Mouse (Mus musculus): Measurements from ENCODE around the gene Anks6. TPM values are rescaled to one million over a fixed set of nuclear protein-coding genes. Genes with fewer than 3 reads are reported as not detected.
A peak's percentile ranks its signal among the peaks of the same experiment; 100 is the strongest.

The Anks6 gene
- polyA plus RNA-seq, 1 experiment from 2014 or later: 2.9 TPM

- no peaks in the 10 kb centered on the region for H3K9me3 ChIP-seq (replicated peaks; ENCODE audit: control insufficient read depth, low read length)
- H3K4me2 ChIP-seq (ENCODE audit: low read depth, low read length): no peak overlapping the region
- H3K27ac ChIP-seq (replicated peaks; ENCODE audit: low read depth, low read length): no peak overlapping the region
- no peaks in the 10 kb centered on the region for H3K4me1 ChIP-seq (ENCODE audit: control insufficient read depth, insufficient read depth, low read length)
- DNase-seq (ENCODE audit: low spot score) (no peak), ATAC-seq (replicated peaks; ENCODE audit: insufficient number of reproducible peaks, low FRiP score, low TSS enrichment, low read depth) (no peak)
- H3K4me3 ChIP-seq (ENCODE audit: low read depth, low read length): no peak overlapping the region
- no peak overlapping the region for H3K9ac ChIP-seq (replicated peaks; ENCODE audit: low read length)
- WGBS: 73% methylated on average over 9 of the region's 9 CpGs
- H3K36me3 ChIP-seq (replicated peaks; ENCODE audit: control insufficient read depth, insufficient read depth, low read depth, low read length): no peaks in the 10 kb centered on the region
- no peaks in the 10 kb centered on the region for H3K27me3 ChIP-seq (ENCODE audit: control insufficient read depth, insufficient read depth, low read length)
These were observed 5.3 kb downstream of the Anks6 start for GRCm38 (mm10) chr4:47051905-47052304.

- no peak overlapping the region for H3K4me3 ChIP-seq (ENCODE audit: low read depth, low read length)
- H3K9ac ChIP-seq (replicated peaks; ENCODE audit: low read length): no peak overlapping the region
- DNase-seq (ENCODE audit: low spot score): no peak
- no peaks in the 10 kb centered on the region for H3K4me1 ChIP-seq (ENCODE audit: control insufficient read depth, insufficient read depth, low read length)
- H3K27me3 ChIP-seq (ENCODE audit: control insufficient read depth, insufficient read depth, low read length): no peaks in the 10 kb centered on the region
- WGBS: 20% methylated on average over 10 of the region's 10 CpGs
- H3K27ac ChIP-seq (replicated peaks; ENCODE audit: low read depth, low read length): no peak overlapping the region
- no peaks in the 10 kb centered on the region for H3K9me3 ChIP-seq (replicated peaks; ENCODE audit: control insufficient read depth, low read length)
- ATAC-seq (replicated peaks; ENCODE audit: insufficient number of reproducible peaks, low FRiP score, low TSS enrichment, low read depth): 0 out of 2 replicates have a peak, but pooled peaks have one; percentile 49
- H3K36me3 ChIP-seq (replicated peaks; ENCODE audit: control insufficient read depth, insufficient read depth, low read depth, low read length): no peaks in the 10 kb centered on the region
- H3K4me2 ChIP-seq (ENCODE audit: low read depth, low read length): no peak overlapping the region
These were observed 6.4 kb downstream of the Anks6 start for GRCm38 (mm10) chr4:47050642-47051381.

- H3K4me3 ChIP-seq (ENCODE audit: low read depth, low read length): no peak overlapping the region
- peak; percentile 45 for ATAC-seq (replicated peaks; ENCODE audit: insufficient number of reproducible peaks, low FRiP score, low TSS enrichment, low read depth)
These were observed 7.1 kb downstream of the Anks6 start for GRCm38 (mm10) chr4:47050167-47050566.

GRCm38 (mm10) chr4:47049216-47049615 is 8.0 kb downstream of the Anks6 start:
- Histone ChIP-seq H3K36me3 (replicated peaks; ENCODE audit: control insufficient read depth, insufficient read depth, low read depth, low read length) (no peaks in the 10 kb centered on the region), H3K27ac (replicated peaks; ENCODE audit: low read depth, low read length) (no peak overlapping the region), H3K4me1 (ENCODE audit: control insufficient read depth, insufficient read depth, low read length) (no peaks in the 10 kb centered on the region), H3K4me3 (ENCODE audit: low read depth, low read length) (no peak overlapping the region), H3K9ac (replicated peaks; ENCODE audit: low read length) (no peak overlapping the region), H3K4me2 (ENCODE audit: low read depth, low read length) (no peak overlapping the region), H3K27me3 (ENCODE audit: control insufficient read depth, insufficient read depth, low read length) (no peaks in the 10 kb centered on the region), H3K9me3 (replicated peaks; ENCODE audit: control insufficient read depth, low read length) (no peaks in the 10 kb centered on the region)
- DNase-seq (ENCODE audit: low spot score): no peak
- 92% methylated on average over 16 of the region's 16 CpGs for WGBS
- ATAC-seq (replicated peaks; ENCODE audit: insufficient number of reproducible peaks, low FRiP score, low TSS enrichment, low read depth): no peak

More at GRCm38 (mm10) chr4:47050167-47050566, 7.1 kb downstream of the Anks6 start:
- peak; percentile 90 for DNase-seq (ENCODE audit: low spot score)
- Histone ChIP-seq H3K4me1 (ENCODE audit: control insufficient read depth, insufficient read depth, low read length) (no peaks in the 10 kb centered on the region), H3K9me3 (replicated peaks; ENCODE audit: control insufficient read depth, low read length) (no peaks in the 10 kb centered on the region), H3K27ac (replicated peaks; ENCODE audit: low read depth, low read length) (no peak overlapping the region), H3K9ac (replicated peaks; ENCODE audit: low read length) (no peak overlapping the region), H3K27me3 (ENCODE audit: control insufficient read depth, insufficient read depth, low read length) (no peaks in the 10 kb centered on the region), H3K36me3 (replicated peaks; ENCODE audit: control insufficient read depth, insufficient read depth, low read depth, low read length) (no peaks in the 10 kb centered on the region), H3K4me2 (ENCODE audit: low read depth, low read length) (no peak overlapping the region)
- 0% methylated on average over 1 of the region's 1 CpGs for WGBS

GRCm38 (mm10) chr4:47047765-47048164 is 9.5 kb downstream of the Anks6 start:
- no peaks in the 10 kb centered on the region for H3K36me3 ChIP-seq (replicated peaks; ENCODE audit: control insufficient read depth, insufficient read depth, low read depth, low read length)
- no peak overlapping the region for H3K9ac ChIP-seq (replicated peaks; ENCODE audit: low read length)
- WGBS: 72% methylated on average over 4 of the region's 4 CpGs
- no peaks in the 10 kb centered on the region for H3K9me3 ChIP-seq (replicated peaks; ENCODE audit: control insufficient read depth, low read length)
- H3K4me3 ChIP-seq (ENCODE audit: low read depth, low read length): no peak overlapping the region
- no peak overlapping the region for H3K4me2 ChIP-seq (ENCODE audit: low read depth, low read length)
- H3K27me3 ChIP-seq (ENCODE audit: control insufficient read depth, insufficient read depth, low read length): no peaks in the 10 kb centered on the region
- no peak overlapping the region for H3K27ac ChIP-seq (replicated peaks; ENCODE audit: low read depth, low read length)
- no peaks in the 10 kb centered on the region for H3K4me1 ChIP-seq (ENCODE audit: control insufficient read depth, insufficient read depth, low read length)
- ATAC-seq (replicated peaks; ENCODE audit: insufficient number of reproducible peaks, low FRiP score, low TSS enrichment, low read depth) (no peak), DNase-seq (ENCODE audit: low spot score) (no peak)

GRCm38 (mm10) chr4:47046974-47047373 is 10.3 kb downstream of the Anks6 start:
- Histone ChIP-seq H3K9me3 (replicated peaks; ENCODE audit: control insufficient read depth, low read length) (no peaks in the 10 kb centered on the region), H3K9ac (replicated peaks; ENCODE audit: low read length) (no peak overlapping the region), H3K4me2 (ENCODE audit: low read depth, low read length) (no peak overlapping the region), H3K27ac (replicated peaks; ENCODE audit: low read depth, low read length) (no peak overlapping the region), H3K4me1 (ENCODE audit: control insufficient read depth, insufficient read depth, low read length) (no peaks in the 10 kb centered on the region), H3K36me3 (replicated peaks; ENCODE audit: control insufficient read depth, insufficient read depth, low read depth, low read length) (no peaks in the 10 kb centered on the region), H3K4me3 (ENCODE audit: low read depth, low read length) (no peak overlapping the region), H3K27me3 (ENCODE audit: control insufficient read depth, insufficient read depth, low read length) (no peaks in the 10 kb centered on the region)
- DNase-seq (ENCODE audit: low spot score) (no peak), ATAC-seq (replicated peaks; ENCODE audit: insufficient number of reproducible peaks, low FRiP score, low TSS enrichment, low read depth) (no peak)
- 84% methylated on average over 6 of the region's 6 CpGs for WGBS

- WGBS: 87% methylated on average over 9 of the region's 9 CpGs
- Histone ChIP-seq H3K4me3 (ENCODE audit: low read depth, low read length) (no peak overlapping the region), H3K4me2 (ENCODE audit: low read depth, low read length) (no peak overlapping the region), H3K9me3 (replicated peaks; ENCODE audit: control insufficient read depth, low read length) (no peaks in the 10 kb centered on the region), H3K9ac (replicated peaks; ENCODE audit: low read length) (no peak overlapping the region), H3K4me1 (ENCODE audit: control insufficient read depth, insufficient read depth, low read length) (no peaks in the 10 kb centered on the region), H3K27ac (replicated peaks; ENCODE audit: low read depth, low read length) (no peak overlapping the region), H3K36me3 (replicated peaks; ENCODE audit: control insufficient read depth, insufficient read depth, low read depth, low read length) (no peaks in the 10 kb centered on the region), H3K27me3 (ENCODE audit: control insufficient read depth, insufficient read depth, low read length) (no peaks in the 10 kb centered on the region)
- no peak for DNase-seq (ENCODE audit: low spot score)
- ATAC-seq (replicated peaks; ENCODE audit: insufficient number of reproducible peaks, low FRiP score, low TSS enrichment, low read depth): no peak
These were observed 13.4 kb downstream of the Anks6 start for GRCm38 (mm10) chr4:47043866-47044265.

- no peak overlapping the region for H3K4me2 ChIP-seq (ENCODE audit: low read depth, low read length)
- no peak overlapping the region for H3K9ac ChIP-seq (replicated peaks; ENCODE audit: low read length)
- ATAC-seq (replicated peaks; ENCODE audit: insufficient number of reproducible peaks, low FRiP score, low TSS enrichment, low read depth) (no peak), DNase-seq (ENCODE audit: low spot score) (no peak)
- WGBS: 91% methylated on average over 10 of the region's 10 CpGs
- H3K4me3 ChIP-seq (ENCODE audit: low read depth, low read length): no peak overlapping the region
- H3K27me3 ChIP-seq (ENCODE audit: control insufficient read depth, insufficient read depth, low read length): no peaks in the 10 kb centered on the region
- H3K27ac ChIP-seq (replicated peaks; ENCODE audit: low read depth, low read length): no peak overlapping the region
- H3K9me3 ChIP-seq (replicated peaks; ENCODE audit: control insufficient read depth, low read length): no peaks in the 10 kb centered on the region
- no peaks in the 10 kb centered on the region for H3K36me3 ChIP-seq (replicated peaks; ENCODE audit: control insufficient read depth, insufficient read depth, low read depth, low read length)
- H3K4me1 ChIP-seq (ENCODE audit: control insufficient read depth, insufficient read depth, low read length): no peaks in the 10 kb centered on the region
These were observed 17.6 kb downstream of the Anks6 start for GRCm38 (mm10) chr4:47039586-47039985.

All from embryonic facial prominence, embryonic 11.5 days (tissue).